Mouse (Mus musculus) midbrain, postnatal 0 days (tissue): ENCODE data around the gene Ankrd55. TPM values are rescaled to one million over a fixed set of nuclear protein-coding genes. Genes with fewer than 3 reads are reported as not detected.

Experiments
- ATAC-seq: fragments of 200-750 bp; cut with Nextera tagmentation; 2 replicates; pipeline ENCODE4 v1.8.0; 2017; ENCODE audit warnings: moderate number of reproducible peaks, mild to moderate bottlenecking, moderate TSS enrichment, moderate library complexity; ENCODE audit not compliant: low FRiP score
- DNase-seq: peaks from one replicate; pipeline ENCODE4 v3.0.0-alpha.2; 2015; ENCODE audit warnings: low spot score
- H3K27ac ChIP-seq: fragments of 300-500 bp; sonication (generic); 2 replicates; pipeline ENCODE4 v1.5.1; 2014; ENCODE audit warnings: low read depth, mild to moderate bottlenecking, low read length, mixed read lengths
- H3K27me3 ChIP-seq: fragments of 300-500 bp; sonication (generic); 2 replicates; pipeline ENCODE4 v1.6.1; 2014; ENCODE audit warnings: low read length, control low read depth, mixed read lengths; ENCODE audit not compliant: insufficient read depth
- H3K36me3 ChIP-seq: fragments of 300-500 bp; sonication (generic); 2 replicates; pipeline ENCODE4 v1.6.1; 2014; ENCODE audit warnings: low read length, control low read depth, mixed read lengths; ENCODE audit not compliant: insufficient read depth
- H3K4me1 ChIP-seq: fragments of 300-500 bp; sonication (generic); 2 replicates; pipeline ENCODE4 v1.6.1; 2014; ENCODE audit warnings: mild to moderate bottlenecking, control low read depth, antibody characterized with exemption, low read length, mixed read lengths; ENCODE audit not compliant: insufficient read depth
- H3K4me2 ChIP-seq: fragments of 300-500 bp; sonication (generic); 2 replicates; pipeline ENCODE4 v1.6.1; 2014; ENCODE audit warnings: low read depth, mild to moderate bottlenecking, low read length, mixed read lengths; ENCODE audit not compliant: poor library complexity, severe bottlenecking
- H3K4me3 ChIP-seq: fragments of 300-500 bp; sonication (generic); 2 replicates; pipeline ENCODE4 v1.5.1; 2014; ENCODE audit warnings: low read depth, mild to moderate bottlenecking, low read length, moderate library complexity
- H3K9ac ChIP-seq: fragments of 300-500 bp; sonication (generic); replicated peaks from 2 replicates; pipeline ENCODE4 v1.6.1; 2014; ENCODE audit warnings: mild to moderate bottlenecking, low read length, moderate library complexity, mixed read lengths; ENCODE audit not compliant: poor library complexity, severe bottlenecking
- H3K9me3 ChIP-seq: fragments of 300-500 bp; sonication (generic); 2 replicates; pipeline ENCODE4 v1.6.1; 2016; ENCODE audit warnings: low read length, control low read depth
- CTCF ChIP-seq: IDR thresholded peaks from 2 replicates; pipeline ENCODE4 v1.5.1; 2016; ENCODE audit warnings: antibody characterized with exemption, mild to moderate bottlenecking
- WGBS: fragments of 180-500 bp; shearing (Covaris S2); extraction: QIAGEN DNeasy Blood & Tissue Kit; methylation state at CpG from one replicate; pipeline ENCODE4 v1.1.7; 2014; 5-methylcytosine and 5-hydroxymethylcytosine counted together
- polyA plus RNA-seq: library from polyadenylated mRNA; unstranded; fragments of >200 nt; fragmentation: Nextera tagmentation; extraction: Ambion mirVana; gene quantifications from 2 replicates; pipeline ENCODE4 v1.2.1, GENCODE M21; 2015
- total RNA-seq: library from RNA; depleted of rRNA; stranded (reverse); fragments of >200 nt; gene quantifications from 2 replicates; pipeline ENCODE4 v1.2.3, GENCODE M21; 2014

The Ankrd55 gene
- total and polyA plus RNA-seq, 2 experiments from 2014 or later = 10.2 to 21.2 TPM

DNA sequence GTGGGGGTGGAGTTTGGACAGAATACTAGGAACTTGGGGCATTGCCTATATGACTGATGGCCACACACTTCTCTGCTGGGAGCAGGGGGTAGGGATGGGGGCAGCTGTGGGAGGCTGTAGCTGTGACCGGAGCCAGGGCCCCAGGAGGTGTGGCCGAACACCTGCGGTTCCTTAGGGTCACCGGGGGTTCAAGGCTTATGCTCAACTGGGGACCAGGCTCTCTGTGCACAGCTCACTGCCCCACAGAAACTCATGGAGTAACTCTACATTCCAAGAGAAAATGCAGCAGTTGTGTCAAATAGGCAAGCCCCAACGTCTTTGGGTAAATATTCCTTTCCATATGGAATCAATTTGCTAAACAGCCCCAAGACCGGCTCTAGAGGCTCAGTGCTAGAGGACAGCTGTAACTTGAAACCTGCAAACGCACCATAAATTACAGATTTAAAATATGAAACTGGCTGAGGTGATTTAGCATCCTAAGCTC lies 58.5 kb downstream of the Ankrd55 start:
- Histone ChIP-seq H3K27me3 (no peaks in the 10 kb centered on the region), H3K4me1 (no peaks in the 10 kb centered on the region), H3K9ac (no peak overlapping the region), H3K9me3 (no peaks in the 10 kb centered on the region), H3K27ac (no peak overlapping the region), H3K4me2 (no peak overlapping the region), H3K36me3 (peaks cover 8% of the 10 kb centered on the region; the same call in 1 of the 2 replicates), H3K4me3 (no peak overlapping the region)
- no peak for TF ChIP-seq CTCF
- 71% methylated on average over 7 of the region's 7 CpGs for WGBS
- ATAC-seq (0 out of 2 replicates have a peak, but pooled peaks have one; percentile 38), DNase-seq (no peak)

DNA sequence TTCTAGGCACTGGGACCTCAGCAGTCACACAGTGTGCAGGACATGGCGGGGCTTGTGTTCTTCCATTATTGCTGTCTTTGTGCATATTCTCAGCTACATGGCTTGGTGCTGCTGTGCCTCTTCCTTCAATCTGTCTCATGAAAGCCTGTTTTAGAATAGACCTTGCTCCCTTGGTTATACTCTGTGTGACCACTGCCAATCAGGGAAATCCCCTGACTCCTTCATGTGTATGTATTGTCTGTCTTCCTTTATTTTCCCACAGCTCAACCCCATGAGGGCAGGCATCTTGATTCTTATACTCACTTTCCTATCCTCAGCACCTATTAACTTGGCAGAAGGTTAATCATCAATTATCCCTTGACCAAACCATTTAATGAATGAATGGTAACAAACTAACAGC lies 60.0 kb downstream of the Ankrd55 start:
- no peak overlapping the region for H3K27ac ChIP-seq
- H3K9me3 ChIP-seq = no peaks in the 10 kb centered on the region
- TF ChIP-seq CTCF = no peak
- peaks cover 8% of the 10 kb centered on the region; the same call in 1 of the 2 replicates for H3K36me3 ChIP-seq
- H3K9ac ChIP-seq = no peak overlapping the region
- H3K4me3 ChIP-seq = no peak overlapping the region
- no peaks in the 10 kb centered on the region for H3K27me3 ChIP-seq
- H3K4me2 ChIP-seq = no peak overlapping the region
- DNase-seq = no peak
- ATAC-seq = no peak
- 90% methylated on average over 1 of the region's 1 CpGs for WGBS
- peaks cover under 1% of the 10 kb centered on the region; the same call in 1 of the 2 replicates for H3K4me1 ChIP-seq

DNA sequence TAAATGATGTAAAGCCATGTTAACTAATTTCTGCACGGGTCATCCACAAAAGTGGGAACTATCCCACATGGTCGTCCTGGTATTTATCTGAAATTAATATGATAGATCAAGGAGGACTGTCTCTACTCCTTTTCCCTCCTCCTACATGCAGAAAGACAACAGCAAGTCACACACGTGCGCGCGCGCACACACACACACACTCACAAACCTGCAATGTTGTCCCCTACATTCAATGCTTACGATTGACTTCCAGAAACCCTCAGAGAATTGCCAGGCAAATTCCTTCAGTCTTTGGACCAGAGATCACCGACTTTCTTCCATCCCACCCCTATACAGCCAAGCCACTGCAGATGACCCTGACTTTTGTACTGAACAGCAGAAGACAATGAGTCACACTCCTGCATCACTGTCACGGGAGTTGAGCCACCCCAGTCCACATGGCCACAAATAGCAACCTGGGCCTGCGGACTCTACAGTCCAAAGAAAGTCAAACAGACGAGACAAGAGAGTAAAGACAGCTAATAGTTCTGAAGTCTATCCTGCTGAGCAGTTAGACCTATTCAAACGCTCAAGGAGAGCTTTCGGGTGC lies 60.7 kb downstream of the Ankrd55 start:
- no peak overlapping the region for H3K27ac ChIP-seq
- TF ChIP-seq CTCF = no peak
- WGBS = 93% methylated on average over 14 of the region's 14 CpGs
- no peak for DNase-seq
- no peak for ATAC-seq
- peaks cover 8% of the 10 kb centered on the region; the same call in 1 of the 2 replicates for H3K36me3 ChIP-seq
- H3K4me1 ChIP-seq = peaks cover 6% of the 10 kb centered on the region; the same call in 1 of the 2 replicates
- H3K27me3 ChIP-seq = no peaks in the 10 kb centered on the region
- no peak overlapping the region for H3K4me2 ChIP-seq
- no peak overlapping the region for H3K9ac ChIP-seq
- no peaks in the 10 kb centered on the region for H3K9me3 ChIP-seq
- no peak overlapping the region for H3K4me3 ChIP-seq

DNA sequence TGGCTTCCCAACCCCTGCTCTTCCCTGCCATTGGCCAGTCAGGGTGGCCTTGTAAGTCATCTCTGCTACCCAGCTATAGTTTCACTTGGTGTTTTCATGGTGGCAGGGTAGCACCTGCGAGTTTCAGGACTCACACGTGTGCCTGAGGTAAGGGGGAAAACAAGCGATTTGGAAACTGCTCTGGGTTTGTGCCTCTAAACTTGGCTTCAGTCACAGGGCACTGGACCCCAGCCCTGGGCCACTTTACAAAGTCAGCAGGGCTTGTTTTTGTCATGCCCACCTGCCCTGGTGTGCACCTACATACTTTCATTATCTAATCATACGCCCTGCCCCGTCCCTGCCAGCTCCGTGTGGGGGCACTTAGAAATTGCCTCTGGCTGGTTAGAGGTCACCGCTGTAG lies 61.2 kb downstream of the Ankrd55 start:
- H3K4me2 ChIP-seq = no peak overlapping the region
- no peak for TF ChIP-seq CTCF
- no peak overlapping the region for H3K27ac ChIP-seq
- no peaks in the 10 kb centered on the region for H3K27me3 ChIP-seq
- DNase-seq (no peak), ATAC-seq (no peak)
- no peaks in the 10 kb centered on the region for H3K9me3 ChIP-seq
- no peak overlapping the region for H3K4me3 ChIP-seq
- peaks cover 8% of the 10 kb centered on the region; the same call in 1 of the 2 replicates for H3K36me3 ChIP-seq
- peaks cover 6% of the 10 kb centered on the region; the same call in 1 of the 2 replicates for H3K4me1 ChIP-seq
- no peak overlapping the region for H3K9ac ChIP-seq
- WGBS = 96% methylated on average over 7 of the region's 7 CpGs

DNA sequence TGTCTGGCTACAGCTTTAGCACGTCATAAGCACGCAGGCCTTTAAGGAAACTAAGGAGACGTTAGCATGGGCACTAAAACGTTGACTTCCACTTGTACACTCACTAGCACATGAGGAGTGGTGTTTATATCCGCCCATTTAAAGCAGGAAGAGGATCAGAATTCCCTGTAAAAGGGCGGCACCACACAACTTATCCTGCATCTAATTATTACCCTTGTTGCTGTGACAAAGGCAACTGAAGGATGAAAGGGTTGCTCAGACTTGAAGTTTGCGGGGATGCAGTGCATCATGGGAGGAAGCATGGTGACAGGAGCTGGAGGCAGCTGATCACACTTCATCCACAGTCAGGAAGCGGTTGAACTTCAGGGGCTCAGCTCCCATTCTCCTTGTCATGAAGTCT lies 63.7 kb downstream of the Ankrd55 start:
- Histone ChIP-seq H3K36me3 (peaks cover 8% of the 10 kb centered on the region; the same call in 1 of the 2 replicates), H3K4me1 (peaks cover 6% of the 10 kb centered on the region; the same call in 1 of the 2 replicates), H3K27me3 (no peaks in the 10 kb centered on the region), H3K9ac (no peak overlapping the region), H3K4me2 (no peak overlapping the region), H3K9me3 (no peaks in the 10 kb centered on the region), H3K4me3 (no peak overlapping the region), H3K27ac (no peak overlapping the region)
- no peak for TF ChIP-seq CTCF
- ATAC-seq (no peak), DNase-seq (no peak)
- 77% methylated on average over 8 of the region's 8 CpGs for WGBS

DNA sequence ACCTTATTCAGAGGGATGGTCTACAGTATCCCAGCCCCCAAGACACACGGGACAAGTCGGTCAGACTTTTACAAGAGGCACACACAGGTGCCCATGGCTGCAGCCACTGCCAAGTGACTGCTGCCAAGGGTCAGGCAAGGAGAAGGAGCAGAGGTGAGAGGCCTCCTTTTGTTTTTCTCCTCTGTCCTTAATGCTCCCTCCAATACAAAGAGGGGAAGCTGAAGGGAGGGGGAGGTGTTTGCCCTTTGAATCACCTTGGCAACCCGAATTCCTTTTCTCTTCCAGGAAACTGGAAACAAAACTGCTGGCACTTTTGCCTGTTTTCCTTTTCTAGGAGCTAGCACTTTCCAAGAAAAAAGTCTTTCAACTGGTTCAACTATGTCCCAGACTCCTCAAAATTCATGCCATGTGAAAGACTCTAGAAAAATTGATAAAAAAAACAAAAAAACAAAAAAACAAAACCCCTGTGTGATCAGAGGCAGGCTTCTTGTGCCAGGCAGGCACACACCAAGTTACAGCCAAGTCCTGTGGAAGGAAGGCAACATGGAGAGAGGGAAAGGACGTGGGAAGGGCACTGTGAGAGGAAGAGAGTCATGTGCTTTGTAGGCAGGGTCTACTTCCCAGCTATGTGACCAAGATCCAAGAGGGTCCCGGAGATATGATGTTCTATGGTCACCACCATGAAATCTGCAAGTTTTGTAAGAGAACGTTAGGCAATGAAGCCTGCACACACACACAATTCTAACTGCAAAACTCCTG lies 66.0 kb downstream of the Ankrd55 start:
- Histone ChIP-seq H3K4me2 (no peak overlapping the region), H3K4me3 (no peak overlapping the region), H3K9me3 (no peaks in the 10 kb centered on the region), H3K4me1 (peaks cover 6% of the 10 kb centered on the region; the same call in 1 of the 2 replicates), H3K27me3 (no peaks in the 10 kb centered on the region), H3K27ac (no peak overlapping the region), H3K9ac (no peak overlapping the region), H3K36me3 (peaks cover 13% of the 10 kb centered on the region)
- peak; percentile 51 for DNase-seq
- TF ChIP-seq CTCF = no peak
- 22% methylated on average over 6 of the region's 6 CpGs for WGBS
- 0 out of 2 replicates have a peak, but pooled peaks have one; percentile 45 for ATAC-seq
